ENCODE assay signal across 8 mouse cellular contexts in the genomic region with DNA sequence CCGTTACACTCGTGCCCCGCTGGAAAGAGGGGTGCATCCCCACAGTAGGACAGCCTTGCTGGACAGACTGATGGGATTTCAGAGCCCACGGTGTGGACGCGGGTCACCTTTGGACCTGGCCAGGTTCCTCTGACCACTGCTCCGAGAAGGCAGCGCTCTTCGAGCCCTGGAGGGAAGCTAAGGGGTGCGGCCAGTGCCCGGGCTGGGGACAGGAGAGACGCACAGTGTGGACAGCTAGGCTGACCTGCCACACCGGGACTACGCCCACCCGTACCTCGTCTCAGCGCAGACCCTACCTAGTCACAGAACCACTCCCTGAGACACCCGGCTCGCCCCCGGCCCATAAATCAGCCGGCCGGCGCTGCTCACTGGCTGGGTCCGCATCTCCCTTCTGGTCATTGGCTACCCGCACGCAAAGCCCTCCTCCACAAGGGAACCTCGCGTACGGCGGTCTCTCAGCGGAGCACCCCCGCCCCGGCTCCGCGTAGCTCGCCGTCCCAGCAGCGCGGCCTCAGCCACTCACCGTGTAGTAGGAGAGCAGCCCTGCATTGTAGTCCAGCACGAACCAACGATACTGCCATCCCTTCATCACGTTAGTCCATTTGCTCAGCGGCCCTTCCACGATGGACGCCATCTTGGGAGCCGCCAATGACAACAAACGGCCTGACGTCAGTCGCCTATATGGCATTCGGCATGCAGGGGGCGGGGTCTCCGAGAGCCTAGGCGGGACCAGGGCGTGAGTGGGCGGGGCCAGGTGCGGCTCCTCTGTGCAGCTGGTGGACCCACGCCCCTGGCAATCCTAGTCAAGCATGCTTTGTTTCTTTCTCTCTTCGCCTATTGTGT. TPM values are rescaled to one million over a fixed set of nuclear protein-coding genes. Genes with fewer than 3 reads are reported as not detected.
A peak's percentile ranks its signal among the peaks of the same experiment; 100 is the strongest.
DNase-seq lines count a peak whose midpoint lies in the region; ATAC-seq and TF ChIP-seq lines count a peak whose summit lies in the region.

Gene Osbpl9, minus strand, starts transcription at position 691 of the 843 bp plus-strand sequence.

- no peaks in the 10 kb centered on the region for H3K27me3 ChIP-seq in forebrain, embryonic 10.5 days (ENCODE audit: poor library complexity, severe bottlenecking)
- no peaks in the 10 kb centered on the region for H3K27me3 ChIP-seq in heart, embryonic 15.5 days
- H3K27me3 ChIP-seq in liver, embryonic 14.5 days (ENCODE audit: control insufficient read depth, insufficient read depth, low read length) = no peaks in the 10 kb centered on the region
- H3K27me3 ChIP-seq in neural tube, embryonic 11.5 days (ENCODE audit: control insufficient read depth, insufficient read depth, low read length) = no peaks in the 10 kb centered on the region
- H3K27me3 ChIP-seq in stomach, postnatal 0 days (ENCODE audit: control insufficient read depth, insufficient read depth, low read length) = no peaks in the 10 kb centered on the region

- peak; percentile 97 for ATAC-seq in heart, embryonic 15.5 days (replicated peaks; ENCODE audit: insufficient number of reproducible peaks, insufficient read depth, low FRiP score, low read depth)
- peak; percentile 96 for ATAC-seq in liver, embryonic 14.5 days (ENCODE audit: insufficient read depth)
- peak; percentile 99 for ATAC-seq in neural tube, embryonic 11.5 days (ENCODE audit: insufficient read depth, low FRiP score, low TSS enrichment)
- ATAC-seq in stomach, postnatal 0 days (ENCODE audit: low FRiP score, low TSS enrichment) = peak; percentile 98

- peak within 1 kb of the TSS; percentile 85 for H3K4me2 ChIP-seq in heart, embryonic 15.5 days
- peak within 1 kb of the TSS; percentile 94 for H3K4me2 ChIP-seq in liver, embryonic 14.5 days (ENCODE audit: low read depth)
- peak within 1 kb of the TSS; percentile 92 for H3K4me2 ChIP-seq in neural tube, embryonic 11.5 days (ENCODE audit: low read depth)
- H3K4me2 ChIP-seq in stomach, postnatal 0 days (replicated peaks; ENCODE audit: low read depth) = peak within 1 kb of the TSS; percentile 98

- peaks cover 14% of the 10 kb centered on the region for H3K4me1 ChIP-seq in forebrain, embryonic 10.5 days
- peaks cover 10% of the 10 kb centered on the region for H3K4me1 ChIP-seq in heart, embryonic 15.5 days (replicated peaks)
- H3K4me1 ChIP-seq in liver, embryonic 14.5 days (replicated peaks; ENCODE audit: control insufficient read depth in 2 of 2, insufficient read depth in 2 of 2, low read length in 1 of 2) = peaks cover 2 to 8% of the 10 kb centered on the region in 2 experiments; a peak in 3 of 4 replicates
- no peaks in the 10 kb centered on the region; the same call in 1 of the 2 replicates for H3K4me1 ChIP-seq in neural tube, embryonic 11.5 days (ENCODE audit: control insufficient read depth, insufficient read depth, low read length)
- H3K4me1 ChIP-seq in stomach, postnatal 0 days (replicated peaks; ENCODE audit: control insufficient read depth, insufficient read depth) = no peaks in the 10 kb centered on the region

- 0 out of 2 replicates have a peak, but pooled peaks cover 6% of the 10 kb centered on the region for H3K36me3 ChIP-seq in forebrain, embryonic 10.5 days (replicated peaks)
- no peaks in the 10 kb centered on the region for H3K36me3 ChIP-seq in heart, embryonic 15.5 days
- no peaks in the 10 kb centered on the region for H3K36me3 ChIP-seq in liver, embryonic 14.5 days (replicated peaks; ENCODE audit: control insufficient read depth, insufficient read depth, low read depth)
- no peaks in the 10 kb centered on the region for H3K36me3 ChIP-seq in neural tube, embryonic 11.5 days (ENCODE audit: control insufficient read depth, insufficient read depth, low read length)
- no peaks in the 10 kb centered on the region for H3K36me3 ChIP-seq in stomach, postnatal 0 days (ENCODE audit: control insufficient read depth, insufficient read depth, low read length)

- peak within 1 kb of the TSS; percentile 93 for H3K27ac ChIP-seq in forebrain, embryonic 10.5 days
- peak within 1 kb of the TSS; percentile 96 for H3K27ac ChIP-seq in heart, embryonic 15.5 days
- no peak within 1 kb of the TSS for H3K27ac ChIP-seq in liver, embryonic 14.5 days
- peak within 1 kb of the TSS; percentile 96 for H3K27ac ChIP-seq in neural tube, embryonic 11.5 days (ENCODE audit: low read depth, low read length)
- peak within 1 kb of the TSS; percentile 98 for H3K27ac ChIP-seq in stomach, postnatal 0 days (replicated peaks)

- TF ChIP-seq CTCF in liver, embryonic 14.5 days (IDR thresholded peaks at IDR 0.05; ENCODE audit: low read depth) = no peak; the same call in 1 of the 2 replicates
- peak; percentile 23; the same call in 1 of the 2 replicates for TF ChIP-seq CTCF in stomach, postnatal 0 days (IDR thresholded peaks at IDR 0.05; ENCODE audit: low read depth)

- no peak for TF ChIP-seq EP300 in liver, embryonic 14.5 days (IDR thresholded peaks at IDR 0.05; ENCODE audit: low read depth)
- no peak for TF ChIP-seq EP300 in stomach, postnatal 0 days (optimal IDR thresholded peaks at IDR 0.05)

- peak; percentile 98 to 100 for DNase-seq in CD8-positive naive resting alpha-beta T cell, adult 2 months (ENCODE audit: low read depth in 2 of 2, low spot score in 2 of 2)
- peak; percentile 96 for DNase-seq in c-Kit-positive CD71-negative TER-119-negative erythroid progenitor cells, embryonic 14.5 days (ENCODE audit: low read depth)
- DNase-seq in forebrain, embryonic 10.5 days (ENCODE audit: extremely low spot score, low spot score) = peak; percentile 99
- DNase-seq in kidney, postnatal 25 days = peak; percentile 98 to 99
- peak; percentile 89 to 92 (median 90) for DNase-seq in liver, embryonic 14.5 days (ENCODE audit: low read depth in 3 of 3, low spot score in 3 of 3)
- peak; percentile 98 for DNase-seq in neural tube, embryonic 11.5 days (ENCODE audit: low spot score)
- peak; percentile 99 for DNase-seq in stomach, postnatal 0 days (ENCODE audit: low spot score)

- peak within 1 kb of the TSS; percentile 77 for H3K9ac ChIP-seq in heart, embryonic 15.5 days
- peak within 1 kb of the TSS; percentile 56 for H3K9ac ChIP-seq in liver, embryonic 14.5 days (replicated peaks)
- H3K9ac ChIP-seq in neural tube, embryonic 11.5 days (ENCODE audit: low read length) = peak within 1 kb of the TSS; percentile 67
- peak within 1 kb of the TSS; percentile 75 for H3K9ac ChIP-seq in stomach, postnatal 0 days (ENCODE audit: low read length)

- no peaks in the 10 kb centered on the region for H3K9me3 ChIP-seq in forebrain, embryonic 10.5 days
- no peaks in the 10 kb centered on the region for H3K9me3 ChIP-seq in heart, embryonic 15.5 days (replicated peaks)
- no peaks in the 10 kb centered on the region for H3K9me3 ChIP-seq in liver, embryonic 14.5 days (ENCODE audit: control insufficient read depth, low read length)
- H3K9me3 ChIP-seq in neural tube, embryonic 11.5 days (ENCODE audit: control insufficient read depth, low read length) = no peaks in the 10 kb centered on the region
- H3K9me3 ChIP-seq in stomach, postnatal 0 days (ENCODE audit: control insufficient read depth, low read length) = no peaks in the 10 kb centered on the region

- under 1% methylated on average over 59 of the region's 59 CpGs for WGBS in forebrain, embryonic 10.5 days
- WGBS in heart, embryonic 15.5 days = under 1% methylated on average over 59 of the region's 59 CpGs
- WGBS in liver, embryonic 14.5 days (ENCODE audit: insufficient replicate concordance) = under 1% methylated on average over 59 of the region's 59 CpGs
- WGBS in neural tube, embryonic 11.5 days = under 1% methylated on average over 59 of the region's 59 CpGs
- WGBS in stomach, postnatal 0 days = under 1% methylated on average over 59 of the region's 59 CpGs

- H3K4me3 ChIP-seq in forebrain, embryonic 10.5 days = peak within 1 kb of the TSS; percentile 71
- peak within 1 kb of the TSS; percentile 72 for H3K4me3 ChIP-seq in heart, embryonic 15.5 days
- peak within 1 kb of the TSS; percentile 62 to 93 for H3K4me3 ChIP-seq in liver, embryonic 14.5 days (ENCODE audit: insufficient read depth in 1 of 2, low read depth in 2 of 2, low read length in 2 of 2)
- peak within 1 kb of the TSS; percentile 78 for H3K4me3 ChIP-seq in neural tube, embryonic 11.5 days (ENCODE audit: low read depth, low read length)
- peak within 1 kb of the TSS; percentile 88 for H3K4me3 ChIP-seq in stomach, postnatal 0 days (ENCODE audit: low read depth, low read length)

RNA-seq across cellular contexts. Expression of gene Osbpl9, which starts in this region (rescaled TPM):
- polyA plus RNA-seq in forebrain, embryonic 10.5 days (2016; fragmentation: Nextera tagmentation; extraction: Ambion mirVana) = 53.1 and 59.6 TPM in 2 replicates
- 48.6 and 50.7 TPM in 2 replicates for polyA plus RNA-seq in heart, embryonic 15.5 days (2015; fragmentation: Nextera tagmentation; extraction: Ambion mirVana)
- polyA plus RNA-seq in liver, embryonic 14.5 days (2012; rRNA removed) = 10.2 and 17.7 TPM in 2 replicates
- polyA plus RNA-seq in liver, embryonic 14.5 days (2014; fragmentation: Nextera tagmentation; extraction: Ambion mirVana) = 25.4 and 27.0 TPM in 2 replicates
- 83.1 TPM in 2 replicates for polyA plus RNA-seq in neural tube, embryonic 11.5 days (2014; fragmentation: Nextera tagmentation; extraction: Ambion mirVana)
- polyA plus RNA-seq in stomach, postnatal 0 days (2015; fragmentation: Nextera tagmentation; extraction: Ambion mirVana) = 45.0 and 45.5 TPM in 2 replicates
